ENCODE assay signal across 8 mouse cellular contexts in the genomic region with DNA sequence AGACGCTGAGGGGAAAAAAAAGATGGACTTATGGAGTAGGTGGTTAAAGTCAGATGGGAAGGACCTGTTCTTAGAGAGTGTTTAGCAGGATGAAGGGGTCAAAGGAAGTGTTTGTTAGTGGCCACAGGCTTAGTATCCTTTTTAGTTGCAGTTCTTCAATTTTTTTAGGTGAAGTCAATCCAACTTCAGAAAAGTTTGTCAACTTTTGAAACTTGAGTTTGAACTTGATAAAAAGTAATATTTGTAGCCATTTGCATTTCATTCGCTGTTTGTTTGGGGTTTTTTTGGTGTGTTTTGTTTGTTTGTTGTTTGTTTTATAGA. TPM values are rescaled to one million over a fixed set of nuclear protein-coding genes. Genes with fewer than 3 reads are reported as not detected.
A peak's percentile ranks its signal among the peaks of the same experiment; 100 is the strongest.
DNase-seq lines count a peak whose midpoint lies in the region; ATAC-seq and TF ChIP-seq lines count a peak whose summit lies in the region.

No protein-coding gene starts in this region.

- H3K9ac ChIP-seq in liver, embryonic 11.5 days (ENCODE audit: low read depth, low read length), result no peak overlapping the region; the same call in 1 of the 2 replicates
- H3K9ac ChIP-seq in stomach, embryonic 16.5 days (ENCODE audit: low read length), result peak overlapping the region; percentile 80

- no peak for DNase-seq in gastrocnemius, adult 2 months
- no peak for DNase-seq in gastrocnemius, postnatal 14 days
- no peak for DNase-seq in spleen, adult 2 months (ENCODE audit: low read depth in 1 of 2, low spot score in 2 of 2)
- DNase-seq in spleen, postnatal 10 days (ENCODE audit: low spot score in 2 of 2), result no peak
- DNase-seq in liver, embryonic 11.5 days (ENCODE audit: low spot score), result no peak
- no peak for DNase-seq in ovary, adult 18-20 months (ENCODE audit: low spot score)
- DNase-seq in natural killer cell, adult 2 months (ENCODE audit: low spot score in 2 of 2), result no peak

- ATAC-seq in liver, embryonic 11.5 days (replicated peaks; ENCODE audit: low FRiP score), result no peak
- no peak for ATAC-seq in stomach, embryonic 16.5 days (ENCODE audit: insufficient read depth, low FRiP score)

- no peak for TF ChIP-seq CTCF in gastrocnemius, adult 2 months (IDR thresholded peaks at IDR 0.05)
- TF ChIP-seq CTCF in spleen, adult 2 months (IDR thresholded peaks at IDR 0.05; ENCODE audit: extremely low read depth, insufficient read depth, insufficient read length, insufficient replicate concordance), result no peak

- H3K27me3 ChIP-seq in spleen, adult 2 months (ENCODE audit: control insufficient read depth, insufficient read depth, low read length), result no peaks in the 10 kb centered on the region
- no peaks in the 10 kb centered on the region for H3K27me3 ChIP-seq in liver, embryonic 11.5 days (replicated peaks; ENCODE audit: control insufficient read depth, insufficient read depth, low read length)
- no peaks in the 10 kb centered on the region for H3K27me3 ChIP-seq in stomach, embryonic 16.5 days (ENCODE audit: control insufficient read depth, insufficient read depth, low read length)

- no peaks in the 10 kb centered on the region for H3K9me3 ChIP-seq in liver, embryonic 11.5 days (ENCODE audit: control insufficient read depth, low read length)
- H3K9me3 ChIP-seq in stomach, embryonic 16.5 days (replicated peaks; ENCODE audit: control insufficient read depth, low read length), result no peaks in the 10 kb centered on the region

- H3K27ac ChIP-seq in gastrocnemius, adult 2 months, result peak overlapping the region; percentile 100
- peak overlapping the region; percentile 45; the same call in 1 of the 2 replicates for H3K27ac ChIP-seq in spleen, adult 2 months (ENCODE audit: insufficient read depth, low read length)
- no peak overlapping the region for H3K27ac ChIP-seq in liver, embryonic 11.5 days (ENCODE audit: low read depth, low read length)
- peak overlapping the region; percentile 92; the same call in 1 of the 2 replicates for H3K27ac ChIP-seq in stomach, embryonic 16.5 days (ENCODE audit: low read length)

- H3K36me3 ChIP-seq in spleen, adult 2 months (ENCODE audit: control insufficient read depth, insufficient read depth, low read length), result peaks cover 4% of the 10 kb centered on the region
- no peaks in the 10 kb centered on the region for H3K36me3 ChIP-seq in liver, embryonic 11.5 days (ENCODE audit: control insufficient read depth, insufficient read depth, low read length)
- no peaks in the 10 kb centered on the region for H3K36me3 ChIP-seq in stomach, embryonic 16.5 days (ENCODE audit: control insufficient read depth, insufficient read depth, low read length)

- intact Hi-C loops in gastrocnemius, adult 2 months (cut with DNase I), result loop anchor here (2.0 to 5.0 kb wide), 3 partner anchors 21 to 42 kb away; no protein-coding TSS in a partner anchor
- intact Hi-C loops in gastrocnemius, postnatal 14 days (cut with DNase I; ENCODE audit: low total_unique reads), result loop anchor here (10.0 kb wide), 1 partner anchor 51 kb away; no protein-coding TSS in a partner anchor

- peaks cover 7% of the 10 kb centered on the region; the same call in 1 of the 2 replicates for H3K4me1 ChIP-seq in spleen, adult 2 months (ENCODE audit: control insufficient read depth, insufficient read depth, insufficient read length)
- peaks cover 2% of the 10 kb centered on the region; the same call in 1 of the 2 replicates for H3K4me1 ChIP-seq in liver, embryonic 11.5 days (replicated peaks; ENCODE audit: control insufficient read depth, insufficient read depth, low read length)
- peaks cover 12% of the 10 kb centered on the region for H3K4me1 ChIP-seq in stomach, embryonic 16.5 days (ENCODE audit: control insufficient read depth, insufficient read depth, low read length)

- H3K4me3 ChIP-seq in gastrocnemius, adult 2 months, result peak overlapping the region; percentile 86
- H3K4me3 ChIP-seq in spleen, adult 2 months (ENCODE audit: extremely low read depth, insufficient read depth, insufficient read length), result peak overlapping the region; percentile 75
- peak overlapping the region; percentile 90 for H3K4me3 ChIP-seq in liver, embryonic 11.5 days (ENCODE audit: low read depth, low read length)
- H3K4me3 ChIP-seq in stomach, embryonic 16.5 days (replicated peaks; ENCODE audit: low read length), result peak overlapping the region; percentile 80

- TF ChIP-seq POLR2A in spleen, adult 2 months (IDR thresholded peaks at IDR 0.05; ENCODE audit: low read depth, low read length), result no peak

- peak overlapping the region; percentile 98 for H3K4me2 ChIP-seq in liver, embryonic 11.5 days
- H3K4me2 ChIP-seq in stomach, embryonic 16.5 days (ENCODE audit: low read depth, low read length), result peak overlapping the region; percentile 59

- WGBS in spleen, adult 2 months, result 53% methylated on average over 2 of the region's 2 CpGs
- 51% methylated on average over 2 of the region's 2 CpGs for WGBS in liver, embryonic 11.5 days
- WGBS in stomach, embryonic 16.5 days, result 41% methylated on average over 2 of the region's 2 CpGs

RNA-seq across cellular contexts. Expression of gene Fam214a, which starts 1.2 kb away (rescaled TPM):
- total RNA-seq in gastrocnemius, adult 2 months (2021), result 10 to 100 TPM; 21.0 to 29.4 TPM
- total RNA-seq in gastrocnemius, postnatal 14 days (2021), result 10 to 100 TPM; 21.3 to 31.1 TPM
- polyA plus RNA-seq in spleen, adult 2 months (2012; rRNA removed), result 9.1 and 10.4 TPM in 2 replicates
- polyA plus RNA-seq in liver, embryonic 11.5 days (2014; fragmentation: Nextera tagmentation; extraction: Ambion mirVana), result 3.3 and 3.7 TPM in 2 replicates
- 10.0 and 10.2 TPM in 2 replicates for polyA plus RNA-seq in stomach, embryonic 16.5 days (2015; fragmentation: Nextera tagmentation; extraction: Ambion mirVana)
